9 mouse cellular contexts compared by ENCODE assay signal in genomic region chr3:29813276-29813675, GRCm38 (mm10).
A peak's percentile ranks its signal among the peaks of the same experiment; 100 is the strongest.
DNase-seq lines count a peak whose midpoint lies in the region; ATAC-seq and TF ChIP-seq lines count a peak whose summit lies in the region.
"Had no signal": no experiment of that assay in that cellular context is flagged by ENCODE, and none has a peak within 500 bp of the region (broad histone marks: within the 10 kb centered on the region; RNA-seq: fewer than 3 reads in every experiment).

No protein-coding gene starts in this region.

- no peaks in the 10 kb centered on the region for H3K36me3 ChIP-seq in lung, embryonic 14.5 days (ENCODE audit: insufficient read depth)
- no peaks in the 10 kb centered on the region for H3K36me3 ChIP-seq in lung, postnatal 0 days (ENCODE audit: insufficient read depth, low read length)
- no peaks in the 10 kb centered on the region for H3K36me3 ChIP-seq in hindbrain, embryonic 16.5 days (ENCODE audit: control insufficient read depth, insufficient read depth, low read length)
- H3K36me3 ChIP-seq in neural tube, embryonic 14.5 days (ENCODE audit: control insufficient read depth, insufficient read depth, low read length): no peaks in the 10 kb centered on the region

- H3K27ac ChIP-seq in lung, embryonic 14.5 days (ENCODE audit: low read depth): peak overlapping the region; percentile 52; the same call in 1 of the 2 replicates
- no peak overlapping the region for H3K27ac ChIP-seq in lung, postnatal 0 days (ENCODE audit: low read length)
- no peak overlapping the region for H3K27ac ChIP-seq in hindbrain, embryonic 16.5 days (ENCODE audit: low read depth, low read length)
- no peak overlapping the region for H3K27ac ChIP-seq in neural tube, embryonic 14.5 days (ENCODE audit: low read depth, low read length)

- H3K9ac ChIP-seq in lung, embryonic 14.5 days: no peak overlapping the region
- H3K9ac ChIP-seq in lung, postnatal 0 days (replicated peaks; ENCODE audit: low read depth): no peak overlapping the region
- no peak overlapping the region for H3K9ac ChIP-seq in hindbrain, embryonic 16.5 days (ENCODE audit: low read depth, low read length)
- H3K9ac ChIP-seq in neural tube, embryonic 14.5 days (replicated peaks; ENCODE audit: low read depth, low read length): no peak overlapping the region

- H3K27me3 ChIP-seq in lung, embryonic 14.5 days (ENCODE audit: insufficient read depth, low read length): no peaks in the 10 kb centered on the region
- H3K27me3 ChIP-seq in lung, postnatal 0 days (replicated peaks; ENCODE audit: insufficient read depth, low read length): no peaks in the 10 kb centered on the region
- no peaks in the 10 kb centered on the region for H3K27me3 ChIP-seq in hindbrain, embryonic 16.5 days (replicated peaks; ENCODE audit: control insufficient read depth, insufficient read depth, low read length)
- no peaks in the 10 kb centered on the region for H3K27me3 ChIP-seq in neural tube, embryonic 14.5 days (ENCODE audit: control insufficient read depth, insufficient read depth, low read length)

- peak overlapping the region; percentile 36; the same call in 1 of the 2 replicates for H3K4me2 ChIP-seq in lung, embryonic 14.5 days
- H3K4me2 ChIP-seq in lung, postnatal 0 days (replicated peaks; ENCODE audit: low read depth, low read length): no peak overlapping the region
- peak overlapping the region; percentile 21 for H3K4me2 ChIP-seq in hindbrain, embryonic 16.5 days (ENCODE audit: low read length)
- H3K4me2 ChIP-seq in neural tube, embryonic 14.5 days (ENCODE audit: low read depth, low read length): no peak overlapping the region

- ATAC-seq in lung, embryonic 14.5 days (ENCODE audit: insufficient read depth): peak; percentile 69; the same call in 1 of the 2 replicates
- no peak for ATAC-seq in lung, postnatal 0 days
- ATAC-seq in hindbrain, embryonic 16.5 days: no peak
- ATAC-seq in neural tube, embryonic 14.5 days (ENCODE audit: low read depth): 0 out of 2 replicates have a peak, but pooled peaks have one; percentile 62
- no peak for ATAC-seq in megakaryocyte, adult 5-6 weeks (ENCODE audit: poor library complexity, severe bottlenecking)
- ATAC-seq: activated CD4-positive, CD25-positive, alpha-beta regulatory T cell, adult 4 months had no signal

- no peak for TF ChIP-seq EP300 in lung, postnatal 0 days (IDR thresholded peaks at IDR 0.05)

- 25% methylated on average over 7 of the region's 7 CpGs for WGBS in lung, embryonic 14.5 days
- WGBS in lung, postnatal 0 days: 30% methylated on average over 7 of the region's 7 CpGs
- 60% methylated on average over 7 of the region's 7 CpGs for WGBS in hindbrain, embryonic 16.5 days
- WGBS in neural tube, embryonic 14.5 days: 52% methylated on average over 7 of the region's 7 CpGs

- TF ChIP-seq CTCF in lung, embryonic 14.5 days (IDR thresholded peaks at IDR 0.05; ENCODE audit: low read depth): no peak
- TF ChIP-seq CTCF in lung, postnatal 0 days (IDR thresholded peaks at IDR 0.05): no peak

- H3K4me1 ChIP-seq in lung, embryonic 14.5 days (ENCODE audit: insufficient read depth): peaks cover 3% of the 10 kb centered on the region; the same call in 1 of the 2 replicates
- no peaks in the 10 kb centered on the region for H3K4me1 ChIP-seq in lung, postnatal 0 days (ENCODE audit: insufficient read depth, low read depth, low read length)
- no peaks in the 10 kb centered on the region; the same call in 1 of the 2 replicates for H3K4me1 ChIP-seq in hindbrain, embryonic 16.5 days (ENCODE audit: control insufficient read depth, insufficient read depth, low read depth, low read length)
- H3K4me1 ChIP-seq in neural tube, embryonic 14.5 days (ENCODE audit: control insufficient read depth, insufficient read depth, low read length): no peaks in the 10 kb centered on the region

- H3K9me3 ChIP-seq in lung, embryonic 14.5 days (ENCODE audit: low read depth, low read length): no peaks in the 10 kb centered on the region
- H3K9me3 ChIP-seq in lung, postnatal 0 days (ENCODE audit: low read length): no peaks in the 10 kb centered on the region
- no peaks in the 10 kb centered on the region for H3K9me3 ChIP-seq in hindbrain, embryonic 16.5 days (ENCODE audit: control insufficient read depth, low read length)
- no peaks in the 10 kb centered on the region for H3K9me3 ChIP-seq in neural tube, embryonic 14.5 days (ENCODE audit: control insufficient read depth, low read length)

- peak; percentile 26 for DNase-seq in embryo, embryonic 11 days
- DNase-seq in embryo, embryonic 10 days (ENCODE audit: low spot score): no peak
- DNase-seq in lung, embryonic 14.5 days: peak; percentile 43
- no peak for DNase-seq in lung, postnatal 0 days (ENCODE audit: low spot score)
- DNase-seq in adrenal gland, postnatal 14 days: no peak

- H3K4me3 ChIP-seq in lung, embryonic 14.5 days (ENCODE audit: low read depth, low read length): no peak overlapping the region
- H3K4me3 ChIP-seq in lung, postnatal 0 days (ENCODE audit: low read depth, low read length): no peak overlapping the region
- H3K4me3 ChIP-seq in hindbrain, embryonic 16.5 days (ENCODE audit: low read length): no peak overlapping the region
- no peak overlapping the region for H3K4me3 ChIP-seq in neural tube, embryonic 14.5 days (ENCODE audit: low read depth, low read length)

Comparison
In these comparisons a context has a peak if more than half of its experiments do, and no peak if none do; other contexts are left out.
1. DNase-seq: peak in embryo, embryonic 11 days (single experiment) and lung, embryonic 14.5 days (single experiment); none in embryo, embryonic 10 days (single experiment), lung, postnatal 0 days (single experiment) and adrenal gland, postnatal 14 days (single experiment).
2. ATAC-seq: peak in lung, embryonic 14.5 days (single experiment) and neural tube, embryonic 14.5 days (single experiment); none in lung, postnatal 0 days (single experiment), hindbrain, embryonic 16.5 days (single experiment) and megakaryocyte, adult 5-6 weeks (single experiment).
3. H3K4me2 ChIP-seq: peak in lung, embryonic 14.5 days (single experiment) and hindbrain, embryonic 16.5 days (single experiment); none in lung, postnatal 0 days (single experiment) and neural tube, embryonic 14.5 days (single experiment).